ENCODE assay signal across 30 mouse cellular contexts in genomic region chr2:72158691-72159225, GRCm38 (mm10).
DNase-seq lines count a peak whose midpoint lies in the region; ATAC-seq and TF ChIP-seq lines count a peak whose summit lies in the region.
"Had no signal": no experiment of that assay in that cellular context is flagged by ENCODE, and none has a peak within 500 bp of the region (broad histone marks: within the 10 kb centered on the region; RNA-seq: fewer than 3 reads in every experiment).

No protein-coding gene starts in this region.

- H3K4me2 ChIP-seq in hindbrain, postnatal 0 days (ENCODE audit: low read depth, low read length) = no peak overlapping the region
- no peak overlapping the region for H3K4me2 ChIP-seq in hindbrain, embryonic 12.5 days (replicated peaks)
- H3K4me2 ChIP-seq: embryonic facial prominence, embryonic 15.5 days; forebrain, embryonic 13.5 days; hindbrain, embryonic 14.5 days; limb, embryonic 12.5 days; liver, embryonic 12.5 days; midbrain, embryonic 11.5 days; neural tube, embryonic 12.5 days had no signal

- peak overlapping the region; percentile 11; the same call in 1 of the 2 replicates for H3K27ac ChIP-seq in hindbrain, postnatal 0 days
- no peak overlapping the region for H3K27ac ChIP-seq in hindbrain, embryonic 12.5 days
- H3K27ac ChIP-seq: embryonic facial prominence, embryonic 10.5 days; embryonic facial prominence, embryonic 15.5 days; forebrain, embryonic 13.5 days; heart, embryonic 10.5 days; hindbrain, embryonic 14.5 days; kidney, postnatal 0 days; limb, embryonic 12.5 days; liver, embryonic 12.5 days; neural tube, embryonic 12.5 days had no signal

- DNase-seq in CD4-positive, CD25-positive, alpha-beta regulatory T cell, adult 2 months (ENCODE audit: low read depth, low spot score) = peak; percentile 17
- no peak for DNase-seq in hindbrain, postnatal 0 days (ENCODE audit: low spot score)
- DNase-seq in thymus, postnatal 0 days (ENCODE audit: low spot score) = peak; percentile 66
- peak; percentile 53 for DNase-seq in thymus, postnatal 4 days
- no peak for DNase-seq in kidney, adult 11 months
- DNase-seq in adrenal gland, postnatal 10 days = no peak
- DNase-seq: cerebellum, adult 18-20 months; cerebellum, postnatal 25 days; heart, postnatal 4 days; kidney, adult 8-10 months; kidney, postnatal 4 days; liver, postnatal 0 days; lung, postnatal 36 days; right cerebral cortex, adult 18-20 months; spleen, adult 18-20 months had no signal

- ATAC-seq in CD4-positive, CD25-positive, alpha-beta regulatory T cell, adult 4 months = no peak
- ATAC-seq in hindbrain, postnatal 0 days = no peak
- ATAC-seq in hindbrain, embryonic 12.5 days (ENCODE audit: low FRiP score) = no peak
- ATAC-seq: forebrain, embryonic 13.5 days; inflammation-experienced regulatory T-cells, adult 6 months; liver, embryonic 12.5 days; liver, postnatal 0 days; midbrain, embryonic 16.5 days; Patski had no signal

- no peaks in the 10 kb centered on the region for H3K9me3 ChIP-seq in hindbrain, postnatal 0 days (ENCODE audit: low read length)
- H3K9me3 ChIP-seq in hindbrain, embryonic 12.5 days (replicated peaks) = no peaks in the 10 kb centered on the region
- H3K9me3 ChIP-seq: embryonic facial prominence, embryonic 10.5 days; embryonic facial prominence, embryonic 15.5 days; forebrain, embryonic 13.5 days; heart, embryonic 10.5 days; limb, embryonic 12.5 days; liver, embryonic 12.5 days; neural tube, embryonic 12.5 days had no signal

- no peak overlapping the region for H3K9ac ChIP-seq in hindbrain, postnatal 0 days (replicated peaks; ENCODE audit: low read length)
- no peak overlapping the region for H3K9ac ChIP-seq in hindbrain, embryonic 12.5 days
- H3K9ac ChIP-seq: embryonic facial prominence, embryonic 15.5 days; forebrain, embryonic 13.5 days; hindbrain, embryonic 14.5 days; limb, embryonic 12.5 days; liver, embryonic 12.5 days; liver, postnatal 0 days; neural tube, embryonic 12.5 days had no signal

- no peak overlapping the region for H3K4me3 ChIP-seq in hindbrain, postnatal 0 days (ENCODE audit: low read length)
- H3K4me3 ChIP-seq in hindbrain, embryonic 12.5 days = no peak overlapping the region
- H3K4me3 ChIP-seq: embryonic facial prominence, embryonic 10.5 days; embryonic facial prominence, embryonic 15.5 days; forebrain, embryonic 13.5 days; heart, embryonic 10.5 days; limb, embryonic 12.5 days; liver, embryonic 12.5 days; neural tube, embryonic 12.5 days had no signal

- no peaks in the 10 kb centered on the region for H3K4me1 ChIP-seq in hindbrain, postnatal 0 days (ENCODE audit: insufficient read depth, low read length)
- 0 out of 2 replicates have a peak, but pooled peaks cover 4% of the 10 kb centered on the region for H3K4me1 ChIP-seq in hindbrain, embryonic 12.5 days

- TF ChIP-seq CTCF in hindbrain, postnatal 0 days (IDR thresholded peaks at IDR 0.05; ENCODE audit: low read depth) = no peak

- H3K27me3 ChIP-seq in hindbrain, postnatal 0 days (ENCODE audit: insufficient read depth, low read length) = no peaks in the 10 kb centered on the region
- no peaks in the 10 kb centered on the region for H3K27me3 ChIP-seq in hindbrain, embryonic 12.5 days
- H3K27me3 ChIP-seq: embryonic facial prominence, embryonic 15.5 days; forebrain, embryonic 13.5 days; limb, embryonic 12.5 days; liver, embryonic 12.5 days; neural tube, embryonic 12.5 days; Patski had no signal

- 66% methylated on average over 10 of the region's 10 CpGs for WGBS in hindbrain, postnatal 0 days
- 81% methylated on average over 10 of the region's 10 CpGs for WGBS in hindbrain, embryonic 12.5 days

- no peaks in the 10 kb centered on the region for H3K36me3 ChIP-seq in hindbrain, postnatal 0 days (ENCODE audit: insufficient read depth, low read length)
- H3K36me3 ChIP-seq in hindbrain, embryonic 12.5 days = no peaks in the 10 kb centered on the region
- H3K36me3 ChIP-seq: embryonic facial prominence, embryonic 10.5 days; embryonic facial prominence, embryonic 15.5 days; heart, embryonic 10.5 days; limb, embryonic 12.5 days; liver, embryonic 12.5 days; neural tube, embryonic 12.5 days had no signal

Comparison
In these comparisons a context has a peak if more than half of its experiments do, and no peak if none do; other contexts are left out.
1. DNase-seq: peak in CD4-positive, CD25-positive, alpha-beta regulatory T cell, adult 2 months (single experiment), thymus, postnatal 0 days (single experiment) and thymus, postnatal 4 days (single experiment); none in hindbrain, postnatal 0 days (single experiment), kidney, adult 11 months (single experiment) and adrenal gland, postnatal 10 days (single experiment).